Mouse (Mus musculus) megakaryocyte, embryonic 14.5 days (primary cell): Measurements from ENCODE around the gene Gpcpd1.

Experiments
- FLI1 ChIP-seq: IDR thresholded peaks from 2 replicates; pipeline ENCODE4 v1.6.1; 2012; ENCODE audit warnings: low read length, inconsistent platforms, mixed read lengths
- GATA1 ChIP-seq: IDR thresholded peaks from 3 replicates; pipeline ENCODE4 v1.6.1; 2012; ENCODE audit warnings: mixed read lengths, low read length, inconsistent platforms, borderline replicate concordance

- TF ChIP-seq GATA1 = no peak
- no peak for TF ChIP-seq FLI1
Observed at GRCm38 (mm10) chr2:132571301-132571700, 16.2 kb downstream of the Gpcpd1 start.
